Mouse (Mus musculus) intestine, embryonic 14.5 days (tissue): ENCODE results near the gene Csnk1e. TPM values are rescaled to one million over a fixed set of nuclear protein-coding genes. Genes with fewer than 3 reads are reported as not detected.
A peak's percentile ranks its signal among the peaks of the same experiment; 100 is the strongest.

Experiments
- ATAC-seq: fragments of 200-750 bp; cut with Nextera tagmentation; replicated peaks from 2 replicates; pipeline ENCODE4 v1.8.0; 2017; ENCODE audit warnings: low read depth, moderate number of reproducible peaks, moderate TSS enrichment, moderate library complexity; ENCODE audit not compliant: low FRiP score, low TSS enrichment
- DNase-seq: peaks from one replicate; pipeline ENCODE4 v3.0.0-alpha.2; 2018; ENCODE audit warnings: low spot score
- H3K27ac ChIP-seq: fragments of 300-500 bp; sonication (generic); 2 replicates; pipeline ENCODE4 v1.5.1; 2014; ENCODE audit warnings: low read depth, mild to moderate bottlenecking, control low read depth
- H3K27me3 ChIP-seq: fragments of 300-500 bp; sonication (generic); replicated peaks from 2 replicates; pipeline ENCODE4 v1.6.1; 2014; ENCODE audit warnings: low read length, control low read depth; ENCODE audit not compliant: control insufficient read depth, insufficient read depth
- H3K36me3 ChIP-seq: fragments of 300-500 bp; sonication (generic); 2 replicates; pipeline ENCODE4 v1.6.1; 2014; ENCODE audit warnings: low read length, control low read depth; ENCODE audit not compliant: control insufficient read depth, insufficient read depth
- H3K4me1 ChIP-seq: fragments of 300-500 bp; sonication (generic); replicated peaks from 2 replicates; pipeline ENCODE4 v1.6.1; 2014; ENCODE audit warnings: low read length, control low read depth, mixed read lengths; ENCODE audit not compliant: control insufficient read depth, insufficient read depth
- H3K4me2 ChIP-seq: fragments of 300-500 bp; sonication (generic); 2 replicates; pipeline ENCODE4 v1.6.1; 2014; ENCODE audit warnings: low read length
- H3K4me3 ChIP-seq: fragments of 300-500 bp; sonication (generic); 2 replicates; pipeline ENCODE4 v1.5.1; 2014; ENCODE audit warnings: low read depth, low read length, control low read depth, mixed read lengths
- H3K9ac ChIP-seq: fragments of 300-500 bp; sonication (generic); 2 replicates; pipeline ENCODE4 v1.6.1; 2014; ENCODE audit warnings: mild to moderate bottlenecking, low read length
- H3K9me3 ChIP-seq: fragments of 300-500 bp; sonication (generic); 2 replicates; pipeline ENCODE4 v1.6.1; 2016; ENCODE audit warnings: low read length, control low read depth; ENCODE audit not compliant: control insufficient read depth
- WGBS: fragments of 180-500 bp; shearing (Covaris S2); extraction: QIAGEN DNeasy Blood & Tissue Kit; methylation state at CpG from one replicate; pipeline ENCODE4 v1.1.7; 2014; 5-methylcytosine and 5-hydroxymethylcytosine counted together
- polyA plus RNA-seq: library from polyadenylated mRNA; unstranded; fragments of >200 nt; fragmentation: Nextera tagmentation; extraction: Ambion mirVana; gene quantifications from 2 replicates; pipeline ENCODE4 v1.2.1, GENCODE M21; 2014

Gene Csnk1e
- polyA plus RNA-seq, 1 experiment from 2014 or later: 78.1 TPM

DNA sequence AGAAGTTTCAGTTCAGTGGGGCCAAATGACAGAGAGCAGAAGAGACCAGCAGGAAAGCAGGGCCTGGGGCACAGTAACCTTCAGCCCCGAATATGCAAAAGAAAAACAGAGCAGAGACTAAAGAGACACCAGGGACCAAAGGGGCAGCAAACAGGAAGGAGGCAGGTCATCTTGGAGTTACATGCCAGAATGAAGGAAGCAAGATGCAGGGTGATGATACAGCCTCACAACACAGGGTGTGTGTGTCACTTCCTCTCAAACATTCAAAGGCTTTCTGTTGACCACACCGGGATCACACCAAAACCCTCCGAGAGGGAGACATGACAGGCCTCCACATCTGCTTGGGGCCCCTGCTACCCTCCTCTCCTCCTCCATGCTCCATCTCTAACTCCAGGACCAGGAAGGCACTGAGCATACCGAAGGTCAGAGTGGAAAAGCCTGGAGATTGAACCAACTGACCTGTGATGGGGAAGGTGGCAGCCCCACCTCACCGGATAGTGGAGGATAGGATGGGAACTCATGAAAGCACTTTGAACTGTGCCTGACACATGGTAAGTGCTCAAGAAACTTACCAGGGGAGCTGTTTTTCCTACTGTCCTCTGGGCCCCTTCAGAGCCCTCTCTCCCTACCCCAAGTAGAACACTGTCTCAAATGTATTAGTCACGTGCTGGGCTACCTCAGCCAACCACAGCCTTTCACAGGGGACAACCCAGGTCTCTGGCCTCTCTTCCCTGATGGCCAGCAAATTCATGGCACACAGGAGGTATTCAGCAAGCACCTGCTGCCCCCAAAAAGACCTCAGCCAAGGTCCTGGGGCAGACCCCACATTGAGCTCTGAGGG lies 55.0 kb downstream of the Csnk1e start:
- DNase-seq (no peak), ATAC-seq (no peak)
- no peak overlapping the region for H3K27ac ChIP-seq
- peaks cover 11% of the 10 kb centered on the region; the same call in 1 of the 2 replicates for H3K27me3 ChIP-seq
- H3K4me1 ChIP-seq: peaks cover 33% of the 10 kb centered on the region
- H3K9ac ChIP-seq: no peak overlapping the region
- no peaks in the 10 kb centered on the region for H3K9me3 ChIP-seq
- H3K4me2 ChIP-seq: no peak overlapping the region
- H3K36me3 ChIP-seq: no peaks in the 10 kb centered on the region
- no peak overlapping the region for H3K4me3 ChIP-seq
- 61% methylated on average over 6 of the region's 6 CpGs for WGBS

DNA sequence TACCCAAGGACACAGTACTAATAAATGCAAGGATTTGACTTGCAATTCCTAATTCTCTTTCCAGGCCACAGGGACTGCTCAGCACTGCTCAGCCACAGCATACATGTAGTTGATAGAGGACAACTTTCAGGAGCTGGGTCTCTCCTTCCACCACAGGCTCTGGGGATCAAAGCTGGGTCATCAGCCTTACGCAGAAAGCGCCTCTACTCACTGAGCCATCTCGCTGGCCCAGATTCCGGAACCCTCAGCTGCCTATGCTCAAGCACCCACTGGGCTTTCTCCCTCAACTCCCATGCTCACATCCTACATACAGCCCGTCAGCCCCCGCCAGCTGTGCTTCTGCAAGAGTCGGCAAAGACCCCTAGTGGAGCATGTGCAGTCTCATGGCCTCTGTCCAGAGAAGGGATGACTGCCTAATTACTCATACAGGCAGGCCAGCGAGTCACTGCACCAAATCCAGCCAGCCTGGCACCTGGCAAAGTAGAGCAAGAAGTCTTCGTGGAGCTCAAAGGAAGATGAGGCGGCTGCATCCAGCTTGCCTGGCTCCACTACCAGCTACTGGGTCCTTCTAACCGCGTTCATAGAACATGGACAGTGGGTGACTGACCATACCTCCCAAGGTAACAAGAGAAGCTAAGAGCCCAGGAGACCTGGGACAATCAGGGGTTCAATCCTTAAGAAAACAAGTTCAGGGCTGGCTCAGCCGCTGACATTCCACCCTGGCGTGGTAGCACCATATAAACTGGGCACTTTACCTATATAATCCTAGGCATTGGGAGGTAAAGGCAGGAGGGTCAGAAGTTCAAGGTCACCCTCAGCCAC lies 55.9 kb downstream of the Csnk1e start:
- Histone ChIP-seq H3K9ac (no peak overlapping the region), H3K27ac (no peak overlapping the region), H3K4me3 (no peak overlapping the region), H3K27me3 (0 out of 2 replicates have a peak, but pooled peaks cover 5% of the 10 kb centered on the region), H3K4me2 (no peak overlapping the region), H3K9me3 (no peaks in the 10 kb centered on the region), H3K4me1 (peaks cover 41% of the 10 kb centered on the region), H3K36me3 (no peaks in the 10 kb centered on the region)
- ATAC-seq: no peak
- 70% methylated on average over 14 of the region's 14 CpGs for WGBS
- DNase-seq: no peak

- WGBS: 81% methylated on average over 11 of the region's 11 CpGs
- no peak overlapping the region for H3K4me2 ChIP-seq
- no peak overlapping the region for H3K4me3 ChIP-seq
- H3K9ac ChIP-seq: no peak overlapping the region
- ATAC-seq: no peak
- no peaks in the 10 kb centered on the region for H3K27me3 ChIP-seq
- H3K36me3 ChIP-seq: no peaks in the 10 kb centered on the region
- no peaks in the 10 kb centered on the region for H3K9me3 ChIP-seq
- peaks cover 38% of the 10 kb centered on the region for H3K4me1 ChIP-seq
- DNase-seq: no peak
- H3K27ac ChIP-seq: no peak overlapping the region
Measured at GRCm38 (mm10) chr15:79396736-79397135, 58.6 kb downstream of the Csnk1e start.

DNA sequence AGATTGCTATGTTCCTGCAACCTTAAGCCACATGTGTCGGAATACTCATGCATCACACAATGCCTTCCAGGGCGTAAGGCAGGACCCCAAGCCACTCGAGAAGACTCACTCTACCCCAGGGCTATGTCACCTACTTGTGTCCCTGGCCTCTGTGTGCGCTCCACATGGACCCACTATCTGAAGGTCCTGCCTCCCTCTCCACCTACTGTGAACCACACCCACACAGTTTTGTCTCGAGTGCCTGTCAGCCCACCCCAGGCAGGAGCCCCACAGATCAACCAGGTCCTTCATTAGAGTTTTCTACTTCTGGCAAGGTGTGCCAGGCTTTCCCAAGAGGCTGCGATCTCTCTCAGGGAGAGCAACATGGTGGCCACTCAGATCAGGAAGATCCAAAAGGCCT lies 60.1 kb downstream of the Csnk1e start:
- no peaks in the 10 kb centered on the region for H3K27me3 ChIP-seq
- H3K4me1 ChIP-seq: peaks cover 38% of the 10 kb centered on the region
- ATAC-seq: no peak
- no peaks in the 10 kb centered on the region for H3K9me3 ChIP-seq
- WGBS: 74% methylated on average over 6 of the region's 6 CpGs
- no peak overlapping the region for H3K9ac ChIP-seq
- no peak overlapping the region for H3K27ac ChIP-seq
- no peak overlapping the region for H3K4me2 ChIP-seq
- DNase-seq: no peak
- no peak overlapping the region for H3K4me3 ChIP-seq
- no peaks in the 10 kb centered on the region for H3K36me3 ChIP-seq

DNA sequence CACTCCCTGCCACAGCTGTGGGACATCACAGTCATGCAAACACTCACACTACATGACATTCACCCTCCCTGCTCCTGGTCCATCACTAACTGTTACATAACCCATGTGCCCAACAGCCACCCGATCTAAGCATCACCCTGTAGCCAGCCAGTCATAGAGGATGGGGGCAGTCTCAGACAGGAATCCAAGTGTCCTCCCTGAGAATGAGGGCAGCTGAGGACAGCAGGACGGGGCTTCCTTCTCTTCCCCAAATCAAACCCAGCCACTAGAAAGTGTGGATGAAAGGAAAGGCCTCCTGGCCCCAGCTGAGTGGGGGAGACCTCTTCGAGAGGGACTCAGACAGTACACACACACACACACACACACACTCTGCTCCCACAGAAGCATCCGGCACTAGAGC lies 60.5 kb downstream of the Csnk1e start:
- H3K9ac ChIP-seq: no peak overlapping the region
- H3K27ac ChIP-seq: no peak overlapping the region
- H3K4me1 ChIP-seq: peaks cover 38% of the 10 kb centered on the region
- H3K36me3 ChIP-seq: no peaks in the 10 kb centered on the region
- ATAC-seq: no peak
- H3K9me3 ChIP-seq: no peaks in the 10 kb centered on the region
- H3K27me3 ChIP-seq: no peaks in the 10 kb centered on the region
- DNase-seq: no peak
- no peak overlapping the region for H3K4me2 ChIP-seq
- 60% methylated on average over 4 of the region's 4 CpGs for WGBS
- H3K4me3 ChIP-seq: no peak overlapping the region

GRCm38 (mm10) chr15:79393101-79393500 lies 62.3 kb downstream of the Csnk1e start:
- Histone ChIP-seq H3K4me1 (peaks cover 33% of the 10 kb centered on the region), H3K9me3 (no peaks in the 10 kb centered on the region), H3K4me2 (no peak overlapping the region), H3K9ac (no peak overlapping the region), H3K27ac (no peak overlapping the region), H3K4me3 (no peak overlapping the region), H3K36me3 (no peaks in the 10 kb centered on the region), H3K27me3 (no peaks in the 10 kb centered on the region)
- no peak for ATAC-seq
- DNase-seq: no peak
- 90% methylated on average over 6 of the region's 6 CpGs for WGBS

GRCm38 (mm10) chr15:79392527-79392926 lies 62.8 kb downstream of the Csnk1e start:
- Histone ChIP-seq H3K4me2 (no peak overlapping the region), H3K27me3 (no peaks in the 10 kb centered on the region), H3K9me3 (no peaks in the 10 kb centered on the region), H3K27ac (no peak overlapping the region), H3K36me3 (no peaks in the 10 kb centered on the region), H3K9ac (no peak overlapping the region), H3K4me3 (no peak overlapping the region), H3K4me1 (peaks cover 38% of the 10 kb centered on the region)
- DNase-seq: no peak
- WGBS: 80% methylated on average over 5 of the region's 5 CpGs
- ATAC-seq: no peak

GRCm38 (mm10) chr15:79391447-79392093 lies 63.8 kb downstream of the Csnk1e start:
- 0 out of 2 replicates have a peak overlapping the region, but pooled peaks have one; percentile 10 for H3K9ac ChIP-seq
- ATAC-seq: no peak

More at GRCm38 (mm10) chr15:79391447-79392093, 63.8 kb downstream of the Csnk1e start:
- Histone ChIP-seq H3K4me3 (no peak overlapping the region), H3K36me3 (no peaks in the 10 kb centered on the region), H3K4me2 (no peak overlapping the region), H3K9me3 (no peaks in the 10 kb centered on the region), H3K27ac (0 out of 2 replicates have a peak overlapping the region, but pooled peaks have one; percentile 33), H3K27me3 (no peaks in the 10 kb centered on the region), H3K4me1 (peaks cover 38% of the 10 kb centered on the region)
- no peak for DNase-seq
- WGBS: 42% methylated on average over 7 of the region's 7 CpGs
